Mouse (Mus musculus) liver, embryonic 15.5 days (tissue): ENCODE results near the gene Agap2. TPM values are rescaled to one million over a fixed set of nuclear protein-coding genes. Genes with fewer than 3 reads are reported as not detected.

Source experiments
- ATAC-seq: fragments of 200-750 bp; cut with Nextera tagmentation; 2 replicates; pipeline ENCODE4 v1.8.0; 2017; ENCODE audit warnings: moderate number of reproducible peaks, mild to moderate bottlenecking, moderate library complexity; ENCODE audit not compliant: insufficient read depth
- H3K27ac ChIP-seq: fragments of 300-500 bp; sonication (generic); replicated peaks from 2 replicates; pipeline ENCODE4 v1.5.1; 2015; ENCODE audit warnings: mild to moderate bottlenecking, inconsistent platforms
- H3K27me3 ChIP-seq: fragments of 300-500 bp; sonication (generic); 2 replicates; pipeline ENCODE4 v1.6.1; 2015; ENCODE audit warnings: mild to moderate bottlenecking, inconsistent platforms
- H3K36me3 ChIP-seq: fragments of 300-500 bp; sonication (generic); replicated peaks from 2 replicates; pipeline ENCODE4 v1.6.1; 2015; ENCODE audit warnings: moderate library complexity, mild to moderate bottlenecking, inconsistent platforms
- H3K4me1 ChIP-seq: fragments of 300-500 bp; sonication (generic); replicated peaks from 2 replicates; pipeline ENCODE4 v1.6.1; 2015; ENCODE audit warnings: inconsistent platforms
- H3K4me2 ChIP-seq: fragments of 300-500 bp; sonication (generic); 2 replicates; pipeline ENCODE4 v1.6.1; 2015; ENCODE audit warnings: moderate library complexity, mild to moderate bottlenecking, inconsistent platforms
- H3K4me3 ChIP-seq: fragments of 300-500 bp; sonication (generic); replicated peaks from 2 replicates; pipeline ENCODE4 v1.5.1; 2015; ENCODE audit warnings: mild to moderate bottlenecking, inconsistent platforms
- H3K9ac ChIP-seq: fragments of 300-500 bp; sonication (generic); 2 replicates; pipeline ENCODE4 v1.6.1; 2015; ENCODE audit warnings: moderate library complexity, mild to moderate bottlenecking, inconsistent platforms
- H3K9me3 ChIP-seq: fragments of 300-500 bp; sonication (generic); replicated peaks from 2 replicates; pipeline ENCODE4 v1.6.1; 2016; ENCODE audit warnings: inconsistent platforms
- WGBS: fragments of 180-500 bp; shearing (Covaris S2); methylation state at CpG from one replicate; pipeline ENCODE4 v1.1.7; 2015; ENCODE audit warnings: mixed read lengths; ENCODE audit not compliant: insufficient replicate concordance; 5-methylcytosine and 5-hydroxymethylcytosine counted together
- polyA plus RNA-seq: library from polyadenylated mRNA; unstranded; fragments of >200 nt; fragmentation: Nextera tagmentation; extraction: Ambion mirVana; gene quantifications from 2 replicates; pipeline ENCODE4 v1.2.1, GENCODE M21; 2015

Agap2 gene
- polyA plus RNA-seq, 1 experiment from 2014 or later, result 0.67 TPM

- Histone ChIP-seq H3K4me3 (no peak overlapping the region), H3K9ac (no peak overlapping the region), H3K27me3 (no peaks in the 10 kb centered on the region), H3K4me1 (peaks cover 40% of the 10 kb centered on the region), H3K4me2 (no peak overlapping the region), H3K27ac (peak overlapping the region; percentile 75; the same call in 1 of the 2 replicates), H3K36me3 (no peaks in the 10 kb centered on the region), H3K9me3 (no peaks in the 10 kb centered on the region)
- no peak for ATAC-seq
- 49% methylated on average over 3 of the region's 3 CpGs for WGBS
Measured at GRCm38 (mm10) chr10:127137896-127138295, 62.8 kb downstream of the Agap2 start.

GRCm38 (mm10) chr10:127138328-127139141 is 63.5 kb downstream of the Agap2 start:
- Histone ChIP-seq H3K27me3 (no peaks in the 10 kb centered on the region), H3K9me3 (no peaks in the 10 kb centered on the region), H3K4me1 (peaks cover 40% of the 10 kb centered on the region), H3K4me3 (no peak overlapping the region), H3K9ac (no peak overlapping the region), H3K36me3 (no peaks in the 10 kb centered on the region), H3K4me2 (no peak overlapping the region), H3K27ac (peak overlapping the region; percentile 75)
- 59% methylated on average over 18 of the region's 18 CpGs for WGBS
- peak; percentile 8; the same call in 1 of the 2 replicates for ATAC-seq

GRCm38 (mm10) chr10:127140971-127141370 is 65.9 kb downstream of the Agap2 start:
- WGBS, result 79% methylated on average over 11 of the region's 11 CpGs
- H3K4me3 ChIP-seq, result no peak overlapping the region
- no peak overlapping the region for H3K9ac ChIP-seq
- ATAC-seq, result no peak
- no peaks in the 10 kb centered on the region for H3K36me3 ChIP-seq
- H3K9me3 ChIP-seq, result no peaks in the 10 kb centered on the region
- H3K27me3 ChIP-seq, result no peaks in the 10 kb centered on the region
- no peak overlapping the region for H3K4me2 ChIP-seq
- peaks cover 29% of the 10 kb centered on the region for H3K4me1 ChIP-seq
- H3K27ac ChIP-seq, result no peak overlapping the region

GRCm38 (mm10) chr10:127141500-127141899 is 66.4 kb downstream of the Agap2 start:
- no peak overlapping the region for H3K4me2 ChIP-seq
- no peaks in the 10 kb centered on the region for H3K9me3 ChIP-seq
- H3K27me3 ChIP-seq, result no peaks in the 10 kb centered on the region
- H3K36me3 ChIP-seq, result no peaks in the 10 kb centered on the region
- no peak overlapping the region for H3K9ac ChIP-seq
- H3K27ac ChIP-seq, result no peak overlapping the region
- ATAC-seq, result no peak
- H3K4me1 ChIP-seq, result peaks cover 24% of the 10 kb centered on the region
- 35% methylated on average over 8 of the region's 8 CpGs for WGBS
- H3K4me3 ChIP-seq, result no peak overlapping the region

Other genes with a start within 250 kb of the Agap2 start
- 6.2 and 7.0 TPM in 2 replicates for gene Atp23, start 173.9 kb upstream of the Agap2 start, polyA plus RNA-seq
- gene Ctdsp2, start 96.6 kb upstream of the Agap2 start, polyA plus RNA-seq, result 11.3 and 12.9 TPM in 2 replicates
- gene Avil, start 74.6 kb upstream of the Agap2 start, polyA plus RNA-seq, result 0.07 and 0.16 TPM in 2 replicates
- gene Tsfm, start 44.4 kb upstream of the Agap2 start, polyA plus RNA-seq, result 43.9 and 44.8 TPM in 2 replicates
- gene Mettl1, start 33.9 kb upstream of the Agap2 start, polyA plus RNA-seq, result 15.6 and 15.7 TPM in 2 replicates
- 0.06 and 0.14 TPM in 2 replicates for gene Eef1akmt3, start 33.8 kb upstream of the Agap2 start, polyA plus RNA-seq
- gene Cyp27b1, start 27.0 kb upstream of the Agap2 start, polyA plus RNA-seq, result not detected in 2 replicates
- 0.03 TPM in 1 of 2 replicates, not detected in the other for gene March9, start 15.1 kb upstream of the Agap2 start, polyA plus RNA-seq
- 338 and 361 TPM in 2 replicates for gene Cdk4, start 11.8 kb upstream of the Agap2 start, polyA plus RNA-seq
- 77.4 and 84.3 TPM in 2 replicates for gene Tspan31, start 5.0 kb upstream of the Agap2 start, polyA plus RNA-seq
- gene Os9, start 45.8 kb downstream of the Agap2 start, polyA plus RNA-seq, result 54.0 and 58.1 TPM in 2 replicates
- gene B4galnt1, start 89.9 kb downstream of the Agap2 start, polyA plus RNA-seq, result 19.3 and 21.0 TPM in 2 replicates
- 2.1 and 3.2 TPM in 2 replicates for gene Slc26a10, start 105.4 kb downstream of the Agap2 start, polyA plus RNA-seq
- 5.4 and 5.8 TPM in 2 replicates for gene Arhgef25, start 114.8 kb downstream of the Agap2 start, polyA plus RNA-seq
- 16.7 and 16.9 TPM in 2 replicates for gene Dtx3, start 120.4 kb downstream of the Agap2 start, polyA plus RNA-seq
- gene Pip4k2c, start 136.3 kb downstream of the Agap2 start, polyA plus RNA-seq, result 41.9 and 45.1 TPM in 2 replicates
- 0.06 and 0.21 TPM in 2 replicates for gene Kif5a, start 188.1 kb downstream of the Agap2 start, polyA plus RNA-seq
- gene Dctn2, start 191.1 kb downstream of the Agap2 start, polyA plus RNA-seq, result 69.5 and 75.7 TPM in 2 replicates
- 7.9 and 8.0 TPM in 2 replicates for gene Mbd6, start 213.7 kb downstream of the Agap2 start, polyA plus RNA-seq
- 109 and 112 TPM in 2 replicates for gene Mars, start 236.5 kb downstream of the Agap2 start, polyA plus RNA-seq
- gene Arhgap9, start 246.7 kb downstream of the Agap2 start, polyA plus RNA-seq, result 14.1 and 14.9 TPM in 2 replicates